Mouse (Mus musculus) G1E (cell line): ENCODE measurements around the gene Dnaaf3.

Experiments used
- CTCF ChIP-seq: IDR thresholded peaks from 2 replicates; pipeline ENCODE4 v1.5.1; 2012; ENCODE audit warnings: low read depth, low read length, inconsistent platforms, mixed read lengths
- GATA2 ChIP-seq: IDR thresholded peaks from 2 replicates; pipeline ENCODE4 v1.6.1; 2012; ENCODE audit warnings: low read depth, low read length, inconsistent platforms, borderline replicate concordance
- POLR2AphosphoS5 ChIP-seq: IDR thresholded peaks from 2 replicates; pipeline ENCODE4 v1.6.1; 2012; ENCODE audit warnings: low read depth, low read length, inconsistent platforms; ENCODE audit not compliant: insufficient replicate concordance
- TAL1 ChIP-seq: conservative IDR thresholded peaks from 2 replicates; pipeline ENCODE4 v1.6.1; 2012; ENCODE audit warnings: low read depth, low read length, inconsistent platforms, mixed read lengths

DNA sequence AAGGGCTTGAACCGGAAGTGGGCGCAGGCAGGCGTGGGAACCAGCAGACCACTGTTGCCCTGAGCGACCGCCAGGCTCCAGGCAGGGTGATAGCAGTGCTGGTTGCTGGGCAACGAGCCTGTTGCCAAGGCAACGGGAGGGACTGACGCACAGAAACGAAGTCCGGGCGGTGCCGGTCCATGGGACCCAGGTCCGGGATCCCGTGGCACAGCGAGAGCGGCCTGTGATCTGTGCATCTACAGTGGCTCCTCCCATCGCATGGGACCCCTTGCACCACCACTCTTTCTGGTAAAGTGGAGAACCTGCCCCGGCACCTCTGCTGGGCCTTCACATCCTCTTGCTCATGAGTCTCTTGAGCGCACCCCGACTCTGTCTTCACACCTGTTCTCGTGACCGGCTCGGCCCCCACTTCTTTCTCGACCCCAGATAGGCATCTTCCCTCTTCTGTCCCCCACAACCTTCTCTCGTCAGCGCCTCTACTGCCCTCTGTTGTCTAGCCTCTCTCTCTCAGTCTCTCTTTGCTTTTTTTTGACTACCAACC, 14.4 kb upstream of the Dnaaf3 start:
- TF ChIP-seq CTCF (no peak), POLR2AphosphoS5 (no peak), GATA2 (no peak), TAL1 (no peak)
